Mouse (Mus musculus): ENCODE data around the gene Srrm4.

DNA sequence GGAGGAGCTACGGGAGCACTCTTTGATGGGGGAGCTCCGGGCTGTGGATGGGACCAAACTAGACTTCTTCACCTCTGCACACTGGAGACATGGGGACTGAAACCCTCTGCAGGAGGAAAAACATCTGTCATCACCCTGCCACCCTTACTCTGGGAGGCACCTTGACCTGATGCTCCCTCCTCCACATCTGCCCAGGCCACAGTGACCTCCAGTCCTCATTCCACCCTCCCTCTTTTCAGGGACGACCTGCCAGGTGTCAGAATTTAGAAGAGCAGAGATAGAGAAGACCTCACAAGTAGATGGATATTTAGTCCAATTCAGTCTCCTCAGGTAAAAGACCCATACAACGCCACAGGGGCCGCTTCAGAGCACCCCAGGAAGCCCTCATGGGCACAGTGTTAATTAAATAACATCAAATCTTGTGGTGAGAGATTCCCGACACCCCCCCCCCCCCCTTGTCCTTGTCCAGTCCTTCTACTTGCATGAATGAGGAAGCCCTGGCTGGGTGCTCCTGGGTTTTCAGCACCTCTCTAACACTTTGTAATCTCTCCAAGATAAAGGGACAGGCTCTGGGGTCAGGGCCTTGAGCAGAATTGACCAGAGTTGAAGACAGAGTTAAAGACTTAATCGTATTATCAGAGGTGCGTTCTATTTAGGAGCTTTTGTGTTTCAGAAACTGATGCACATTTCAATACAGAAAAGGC is 141.9 kb downstream of the Srrm4 start:
- no peak for TF ChIP-seq CTCF (IDR thresholded peaks at IDR 0.05; ENCODE audit: low read depth, low read length)
- no peak for TF ChIP-seq POLR2A (IDR thresholded peaks at IDR 0.05; ENCODE audit: extremely low read depth, insufficient read depth, low read length)

Measured in liver, adult 2 months (tissue).